Mouse (Mus musculus) erythroid progenitor cell, adult 5-6 weeks (primary cell): ENCODE results near the gene Pip5k1b. TPM values are rescaled to one million over a fixed set of nuclear protein-coding genes. Genes with fewer than 3 reads are reported as not detected.

Source experiments
- ATAC-seq: replicated peaks from 2 replicates; pipeline ENCODE4 v1.8.0; 2016; ENCODE audit warnings: moderate number of reproducible peaks, mild to moderate bottlenecking, moderate TSS enrichment, inconsistent platforms; ENCODE audit not compliant: poor library complexity, low FRiP score, severe bottlenecking
- total RNA-seq, 2 experiments: library from RNA; stranded (forward) in 1 of 2; stranded (reverse) in 1 of 2; fragments of 150-400 nt in 1 of 2; fragments of 186-747, 209-891 nt in 1 of 2; gene quantifications; 2 replicates each; pipeline versions ENCODE4 v1.2.3 to v1.2.4; 2015 to 2017; ENCODE audit warnings: low replicate concordance in 2 of 2

Pip5k1b gene
- total RNA-seq, 2 experiments from 2014 or later: 70.0 to 96.8 TPM

DNA sequence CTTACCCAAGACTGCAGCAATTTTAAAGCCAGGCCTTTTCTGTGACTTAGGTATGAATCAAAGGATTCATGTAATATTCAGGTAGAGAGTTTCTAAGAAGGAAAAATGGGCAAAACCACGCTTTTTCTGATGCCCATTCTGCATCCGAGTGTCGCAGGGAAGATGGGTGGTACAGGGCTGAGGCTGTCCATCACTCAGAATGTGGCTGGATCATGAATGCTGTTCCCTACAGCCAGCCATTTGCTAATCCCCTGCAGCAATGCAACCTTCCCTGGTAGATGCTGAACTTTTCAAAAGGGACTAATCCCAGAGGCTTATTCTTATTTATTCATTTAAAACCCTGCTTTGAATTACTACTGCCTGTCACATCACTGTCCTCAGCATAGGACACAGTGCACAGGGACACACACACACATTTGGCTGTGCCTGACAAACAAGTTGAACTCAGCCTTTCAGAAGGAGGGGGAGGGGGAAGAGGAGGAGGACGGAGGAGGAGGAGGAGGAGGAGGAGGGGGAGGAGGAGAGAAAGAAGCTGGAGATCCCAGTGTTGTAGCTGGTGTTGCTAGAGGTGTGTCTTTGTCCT is 71.0 kb downstream of the Pip5k1b start:
- ATAC-seq: no peak

DNA sequence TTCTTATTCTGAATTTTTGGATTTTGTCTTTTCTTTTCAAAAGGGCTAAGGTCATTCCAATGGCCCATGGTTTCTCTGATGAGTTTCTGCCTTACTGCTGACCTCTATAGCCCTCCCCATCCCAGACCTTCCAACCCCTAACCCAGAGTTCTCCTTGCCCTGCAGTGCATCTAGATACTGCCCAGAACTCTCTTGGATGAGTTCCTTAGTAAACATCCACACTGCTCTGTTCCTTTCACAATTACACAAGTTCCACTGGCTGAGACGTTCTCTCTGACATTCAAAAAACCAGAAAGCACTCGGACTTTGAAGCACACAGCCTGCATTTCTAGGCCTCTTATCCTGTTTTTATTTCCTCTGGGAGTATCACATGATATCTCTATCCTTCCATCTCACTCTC is 74.8 kb downstream of the Pip5k1b start:
- ATAC-seq: no peak

DNA sequence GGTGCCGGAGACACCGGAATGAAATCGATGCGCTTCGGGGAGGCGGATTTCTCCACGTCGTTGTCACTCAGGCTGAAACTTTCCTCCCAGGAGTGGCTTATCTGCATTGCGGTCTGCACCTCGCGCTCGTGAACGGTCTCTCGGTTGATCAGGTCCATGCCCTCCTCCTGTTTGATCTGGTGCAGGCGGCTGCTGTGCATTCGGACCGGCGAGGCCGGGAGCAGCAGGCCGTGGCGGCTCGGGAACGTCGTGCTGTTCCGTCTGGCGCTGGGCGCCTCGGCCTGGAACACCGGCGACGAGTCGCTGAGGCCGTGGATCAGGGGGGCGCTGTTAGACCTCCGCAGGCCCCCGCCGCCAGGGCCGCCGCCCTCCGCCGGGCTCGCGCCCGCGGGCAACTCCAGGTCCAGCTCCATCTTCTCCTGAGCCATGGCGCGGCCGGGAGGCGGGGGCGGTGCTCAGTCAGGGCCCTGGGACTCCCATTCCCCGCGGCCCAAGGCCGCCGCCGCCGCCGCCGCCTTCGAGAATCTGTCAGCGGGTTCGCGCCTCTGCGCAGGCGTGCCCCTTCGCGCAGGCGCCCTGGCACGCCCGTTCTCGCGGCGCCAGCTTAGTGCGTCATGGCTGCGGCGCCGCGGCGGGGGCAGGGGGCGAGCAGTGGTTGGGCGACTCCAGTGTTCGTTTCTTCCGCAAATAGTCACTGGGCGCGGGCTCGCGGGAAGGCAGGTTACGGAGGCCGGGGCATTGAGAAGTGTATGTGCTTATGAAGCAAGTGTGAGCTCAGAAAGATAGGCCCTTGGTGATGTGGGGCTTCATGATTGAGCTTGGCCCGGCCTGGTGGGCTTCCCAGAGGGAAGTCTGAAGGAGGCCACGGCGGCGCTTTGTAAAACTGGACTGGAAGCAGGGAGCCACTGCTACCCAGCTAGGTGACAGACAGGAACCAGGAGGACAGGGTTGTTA is 78.5 kb downstream of the Pip5k1b start, which contains the start of gene Fam122a:
Gene Fam122a (minus strand): TSS at position 428 of the 954 bp plus-strand sequence.
- ATAC-seq: peak; percentile 85

DNA sequence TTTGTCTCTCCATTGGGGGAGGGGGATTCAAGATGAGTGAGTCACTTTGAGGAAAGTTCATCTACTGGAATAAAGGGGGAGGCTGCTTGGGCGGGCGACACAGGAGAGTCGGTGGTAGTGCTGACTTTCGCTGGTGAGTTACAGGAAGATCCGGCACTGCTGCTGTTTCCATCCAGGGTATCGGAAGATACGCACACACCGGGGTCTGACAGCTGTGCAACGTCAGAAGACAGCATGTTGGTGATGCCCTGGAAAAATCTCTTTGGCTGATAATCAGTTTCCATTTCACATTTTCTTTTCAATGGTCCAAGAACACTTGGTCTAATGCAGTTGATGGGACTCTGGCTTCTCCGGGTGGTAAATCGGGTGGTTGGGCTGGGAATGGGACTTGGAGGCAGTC is 79.2 kb downstream of the Pip5k1b start:
- ATAC-seq: peak; percentile 62

DNA sequence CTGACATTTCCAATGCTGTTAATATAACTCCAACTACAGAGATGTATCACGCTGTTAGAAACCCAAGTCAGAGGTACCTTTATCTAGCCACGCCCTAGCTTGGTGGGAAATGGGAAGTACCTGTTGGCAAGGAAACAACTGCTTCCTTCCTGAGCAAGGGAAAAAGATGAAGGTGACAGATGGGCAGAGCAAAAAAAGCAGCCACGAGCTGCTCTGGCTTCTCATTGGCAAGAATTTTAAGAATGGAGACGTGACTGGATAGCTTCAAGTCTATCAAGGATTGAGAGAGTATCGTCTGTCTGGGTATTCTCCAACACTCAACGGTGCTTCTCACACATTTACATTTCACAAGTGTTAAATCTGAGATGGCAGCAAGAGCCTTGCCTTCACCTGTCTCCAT is 80.4 kb downstream of the Pip5k1b start:
- no peak for ATAC-seq

DNA sequence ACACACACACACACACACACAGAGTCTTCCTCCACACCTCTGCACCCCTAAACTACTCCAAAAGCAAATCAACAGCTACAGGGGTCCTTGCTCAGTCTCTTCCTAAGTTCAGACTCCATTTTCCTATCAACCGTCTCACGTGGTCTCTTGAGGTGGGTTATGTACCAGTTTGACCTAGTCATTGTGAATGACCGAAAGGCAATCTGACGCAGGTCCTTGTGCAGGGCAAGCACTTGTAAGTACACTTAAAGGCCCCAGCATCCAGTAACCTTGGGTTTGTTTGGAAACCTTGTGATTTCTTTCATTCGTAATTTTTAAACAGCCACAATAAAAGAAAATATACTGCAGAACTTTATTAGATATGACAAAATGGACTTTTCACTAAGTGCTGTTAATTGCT is 83.2 kb downstream of the Pip5k1b start:
- no peak for ATAC-seq

DNA sequence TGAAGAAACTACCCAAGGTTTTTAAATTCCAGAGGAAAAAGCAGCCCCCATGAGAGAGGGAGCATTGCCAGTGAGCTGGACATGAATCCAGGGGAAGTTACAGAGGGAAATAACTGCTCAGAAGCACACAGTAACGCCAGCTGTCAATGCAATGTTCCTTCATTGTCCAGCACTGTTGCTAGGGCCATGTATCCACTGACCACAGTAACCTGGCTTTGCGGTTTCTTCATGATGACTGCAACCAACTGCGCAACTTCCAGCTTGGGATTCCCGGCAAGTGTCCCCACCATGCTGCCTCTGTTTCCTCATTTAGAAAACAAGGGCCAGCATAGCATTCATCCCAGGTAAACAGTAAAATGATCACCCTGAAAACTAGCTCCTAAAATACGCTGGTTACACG is 84.1 kb downstream of the Pip5k1b start:
- ATAC-seq: no peak

DNA sequence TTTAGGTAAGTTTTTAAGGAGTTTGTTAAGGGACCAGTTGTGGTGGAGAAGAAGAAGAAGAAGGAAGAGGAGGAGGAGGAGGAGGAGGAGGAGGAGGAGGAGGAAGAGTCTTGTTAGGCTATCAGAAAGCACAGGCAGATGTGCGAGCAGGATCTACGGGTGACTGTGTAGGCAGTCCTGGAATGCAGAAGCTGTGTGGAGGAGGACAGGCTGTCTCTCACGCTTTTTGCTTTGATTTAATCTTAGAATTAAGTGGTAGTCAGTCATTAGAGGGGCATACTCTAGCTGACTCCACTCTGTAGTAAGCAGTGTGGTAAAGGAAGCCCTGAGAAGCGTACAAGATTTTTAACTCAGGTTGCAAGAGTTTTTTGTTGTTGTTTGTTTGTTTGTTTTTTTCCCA is 86.5 kb downstream of the Pip5k1b start:
- no peak for ATAC-seq

DNA sequence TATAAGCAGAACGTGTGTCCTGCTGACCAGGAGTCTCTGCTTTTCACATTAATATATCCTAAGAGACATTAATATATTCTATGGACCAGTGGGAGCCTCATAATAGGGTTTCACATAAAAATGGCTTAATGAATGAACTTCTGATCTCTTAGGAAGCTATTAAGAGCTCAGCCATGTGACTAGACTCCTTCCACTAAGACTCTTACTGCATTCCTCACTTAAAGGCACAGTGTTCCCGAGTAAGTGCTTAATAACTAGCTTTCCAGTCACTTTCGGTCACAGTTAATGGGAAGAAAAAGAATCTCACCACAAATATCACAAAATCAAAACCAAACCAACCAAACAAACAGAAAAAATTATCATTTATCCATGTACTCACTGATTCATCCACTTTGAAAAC is 87.1 kb downstream of the Pip5k1b start:
- ATAC-seq: no peak

DNA sequence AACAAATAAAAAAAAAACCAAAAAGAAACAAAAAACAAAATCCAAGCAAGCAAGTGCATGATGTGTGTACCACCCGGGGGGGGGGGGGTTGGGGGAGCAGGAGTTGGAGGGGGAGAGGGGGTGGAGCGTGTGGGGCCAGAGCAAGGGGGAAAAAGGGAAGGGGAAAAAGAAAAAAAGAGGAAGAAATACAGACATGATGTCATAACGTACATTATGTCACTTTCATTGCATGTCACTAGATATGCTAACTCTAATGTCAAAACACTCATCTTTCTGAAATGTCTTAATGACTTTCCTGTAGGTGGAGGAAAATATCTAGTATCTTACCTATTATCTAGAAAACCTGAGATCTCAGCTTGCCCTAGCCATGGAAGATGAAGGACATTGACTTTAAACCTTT is 92.7 kb downstream of the Pip5k1b start:
- ATAC-seq: no peak

DNA sequence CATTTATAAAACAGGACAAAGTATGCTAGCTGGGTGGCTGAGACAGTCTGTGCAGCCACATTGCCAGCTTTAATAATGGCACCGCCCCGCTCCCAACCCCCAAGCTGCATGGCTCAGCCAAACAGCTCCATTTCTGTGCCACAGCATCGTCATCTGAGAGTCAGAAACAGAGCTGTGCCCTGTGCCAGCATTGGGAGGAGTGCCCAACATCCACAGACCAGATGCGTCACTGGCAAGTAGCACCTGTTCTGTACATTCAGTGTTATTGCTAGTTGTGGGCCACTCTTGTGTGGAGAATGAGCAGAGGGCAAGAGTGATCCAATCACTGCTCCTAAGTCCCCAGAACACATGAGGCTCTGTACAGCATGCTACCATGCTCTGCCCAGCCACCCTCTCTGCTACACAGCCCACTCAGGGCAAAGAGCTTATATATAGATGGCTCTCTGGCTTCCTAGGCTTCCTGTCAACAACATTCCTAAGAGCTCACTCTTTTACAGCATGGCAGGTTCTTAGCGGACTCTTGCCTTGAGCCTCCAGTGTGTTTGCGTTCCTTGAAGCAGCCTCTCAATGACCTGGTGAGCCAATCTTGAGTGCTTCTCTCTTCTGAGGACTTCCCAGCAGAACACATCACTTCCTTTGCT is 99.0 kb downstream of the Pip5k1b start:
- ATAC-seq: no peak

DNA sequence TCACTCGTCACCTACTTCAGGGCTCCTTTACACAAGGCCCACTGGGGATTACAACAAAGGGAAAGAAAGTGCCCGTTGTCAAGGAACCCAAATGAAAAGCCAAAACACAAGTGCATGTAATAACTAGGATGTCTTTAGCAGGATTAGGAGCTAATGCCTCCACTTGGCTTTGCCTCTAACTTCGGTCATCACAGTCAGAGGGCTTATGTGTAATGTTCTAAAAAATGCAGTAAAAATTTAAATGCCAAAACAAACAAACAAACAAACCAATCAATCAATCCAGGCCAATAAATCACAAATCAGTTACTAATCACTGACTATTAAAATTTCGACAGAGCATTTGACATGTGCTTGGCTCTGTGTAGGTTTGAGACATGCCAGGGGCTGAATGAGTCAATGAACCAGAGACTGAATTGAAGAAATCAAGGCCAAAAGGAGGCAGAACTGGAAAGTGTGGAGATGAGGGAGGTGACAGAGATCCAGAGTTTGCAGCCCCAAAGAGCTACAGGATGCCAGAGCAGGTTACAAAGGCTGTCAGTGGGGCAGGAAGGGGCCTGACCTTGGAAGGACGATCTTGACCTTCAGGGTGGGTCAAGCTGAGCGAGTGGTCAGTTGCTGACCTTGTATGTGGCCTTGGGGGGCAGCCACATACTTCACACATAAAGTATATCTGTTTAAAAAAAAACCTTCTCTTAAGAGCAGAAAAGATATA is 100.3 kb downstream of the Pip5k1b start:
- ATAC-seq: no peak

DNA sequence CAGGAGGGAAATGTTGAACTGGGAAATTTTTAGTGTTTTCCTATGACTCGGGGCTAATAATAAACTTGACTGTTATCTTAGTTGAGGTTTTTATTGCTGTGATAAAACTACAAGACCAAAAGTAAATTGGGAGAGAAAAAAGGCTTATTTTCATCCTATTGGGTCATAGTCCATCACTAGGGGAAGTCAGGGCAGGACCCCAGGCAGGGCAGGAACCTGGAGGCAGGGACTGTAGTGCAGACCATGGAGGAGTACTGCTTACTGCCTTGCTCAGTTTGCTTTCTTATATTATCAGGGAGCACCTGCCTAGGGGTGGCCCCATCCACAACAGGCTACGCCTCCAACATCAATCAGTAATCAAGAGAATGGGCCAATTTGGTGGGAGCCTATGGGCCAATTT is 101.2 kb downstream of the Pip5k1b start:
- no peak for ATAC-seq

DNA sequence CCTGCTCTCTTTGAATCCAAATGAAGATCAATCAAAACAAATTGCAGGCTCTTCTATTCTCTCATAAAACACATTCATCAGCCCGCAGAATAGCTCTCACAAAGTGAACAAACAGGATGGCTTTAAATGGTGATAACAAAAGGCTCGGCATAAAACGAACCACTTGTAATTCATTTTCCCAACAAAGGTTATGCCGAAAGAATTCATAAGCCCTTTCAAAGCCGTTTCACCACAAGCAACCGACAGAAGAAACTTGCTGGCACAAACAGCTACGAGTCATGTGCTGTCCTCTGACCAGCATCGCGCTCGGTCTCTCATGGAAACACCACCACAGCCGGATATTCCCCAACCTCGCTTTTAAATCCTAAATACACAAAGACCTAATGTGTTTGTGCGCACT is 102.3 kb downstream of the Pip5k1b start:
- no peak for ATAC-seq

DNA sequence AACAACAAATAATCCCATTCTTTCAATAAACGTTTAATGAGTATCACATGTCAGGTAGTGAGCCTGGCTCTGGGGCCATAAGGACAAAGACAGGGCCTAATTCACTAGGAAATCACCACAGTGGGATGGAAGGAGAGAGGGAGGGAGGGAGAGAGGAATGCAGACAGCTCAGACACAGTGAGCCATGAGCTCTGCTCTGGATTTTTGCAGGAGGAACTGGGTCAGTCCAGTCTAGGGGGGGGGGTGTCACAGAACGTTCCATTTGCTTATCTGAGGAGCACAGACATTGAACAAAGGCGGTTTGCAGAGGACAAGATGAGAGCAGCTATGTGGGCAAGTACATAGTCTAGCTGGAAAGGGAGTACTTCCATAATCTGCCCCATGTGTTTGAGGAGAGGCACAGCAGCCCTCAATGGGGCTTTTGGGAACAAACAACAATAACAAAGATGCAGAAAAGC is 103.2 kb downstream of the Pip5k1b start:
- ATAC-seq: peak; percentile 56; the same call in 1 of the 2 replicates

DNA sequence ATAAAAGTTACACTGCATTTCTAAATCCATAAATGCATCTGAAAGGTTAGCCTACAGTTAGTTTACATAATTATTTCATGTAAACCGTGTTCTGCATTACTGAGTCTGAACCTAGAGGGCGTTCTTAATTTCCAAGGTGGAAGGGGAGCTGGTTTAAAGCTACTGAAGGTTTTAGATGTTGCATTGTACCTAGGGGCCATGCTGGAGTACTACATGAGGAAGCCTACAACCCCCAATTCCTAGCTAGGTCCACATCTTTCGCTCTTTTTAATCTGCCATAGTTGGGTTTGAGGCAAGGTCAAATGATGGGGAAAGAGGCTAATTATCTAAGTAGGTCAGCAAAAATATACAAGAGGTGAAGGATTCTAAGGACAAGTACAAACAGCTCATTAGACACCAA is 104.0 kb downstream of the Pip5k1b start:
- no peak for ATAC-seq

DNA sequence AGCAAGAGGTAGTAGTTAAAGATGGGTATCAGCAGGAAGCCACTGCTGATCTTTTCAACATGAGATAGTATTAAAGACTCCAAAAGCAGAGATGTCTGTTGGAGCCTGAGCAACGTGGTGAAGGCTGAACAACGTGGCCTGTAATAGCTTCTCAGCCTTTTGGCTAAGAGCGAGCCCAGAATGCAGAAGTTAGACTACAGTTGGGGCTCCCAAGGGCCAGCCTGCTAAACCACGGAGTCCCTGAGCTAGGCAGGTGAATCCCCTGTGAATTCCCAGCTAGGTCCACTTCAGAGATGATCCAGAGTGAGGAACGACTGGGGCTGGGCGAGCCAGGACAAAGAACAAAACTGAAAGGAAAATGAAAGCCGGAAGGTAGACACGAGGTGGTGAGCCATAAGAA is 104.9 kb downstream of the Pip5k1b start:
- ATAC-seq: no peak

DNA sequence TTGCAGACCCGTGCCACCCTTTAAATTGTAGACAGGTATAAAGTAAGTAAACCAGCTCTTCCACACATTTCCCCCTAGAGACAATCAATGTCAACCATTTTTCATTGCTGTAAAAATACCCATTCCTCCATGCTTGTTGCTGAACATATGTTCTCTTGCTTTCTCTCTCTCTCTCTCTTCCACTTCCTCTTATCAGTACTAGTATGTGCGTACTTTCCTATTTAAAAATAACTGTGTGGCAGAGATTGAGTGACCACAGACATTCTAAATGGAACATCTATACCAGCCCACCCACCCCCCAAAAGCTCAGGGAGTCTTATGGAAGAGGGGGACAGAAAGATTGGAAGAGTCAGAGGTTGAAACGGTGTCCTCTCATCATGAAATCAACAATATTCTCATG is 111.3 kb downstream of the Pip5k1b start:
- ATAC-seq: no peak

DNA sequence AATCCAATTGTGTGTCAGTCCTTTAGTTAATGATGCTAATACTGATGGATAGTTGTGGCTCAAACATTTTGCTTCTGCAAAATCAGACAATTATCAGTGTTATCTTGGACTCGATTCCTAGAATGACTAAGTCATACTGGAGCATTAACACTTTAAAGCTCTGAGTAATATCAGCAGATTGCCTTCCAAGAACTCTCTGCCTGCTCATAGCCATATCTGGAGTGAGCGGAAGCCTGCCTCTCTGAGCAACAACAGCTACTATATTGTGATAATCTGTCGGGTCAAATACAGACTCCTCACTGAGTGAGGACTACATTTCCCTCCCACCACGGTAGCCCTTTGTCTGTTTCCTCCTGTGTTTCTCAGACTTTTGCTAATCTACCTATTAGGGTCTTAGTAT is 116.0 kb downstream of the Pip5k1b start:
- no peak for ATAC-seq

DNA sequence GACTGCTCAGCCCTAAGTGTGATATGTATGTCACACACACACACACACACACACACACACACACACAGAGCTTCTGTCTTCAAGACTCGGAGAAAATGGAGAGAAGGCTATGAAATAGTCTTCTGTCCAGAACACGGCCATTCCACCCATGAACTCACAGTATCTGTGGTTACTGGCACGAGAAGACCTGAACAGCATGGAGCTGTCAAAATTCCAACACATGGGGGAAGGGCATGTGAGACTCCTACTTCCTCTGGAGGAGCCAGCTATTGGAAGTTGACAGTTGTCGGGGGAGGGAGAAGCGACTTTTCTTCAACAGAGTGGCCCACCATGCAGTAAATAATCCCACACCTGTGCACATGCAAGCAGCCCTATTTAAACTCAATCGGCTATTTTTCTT is 121.4 kb downstream of the Pip5k1b start:
- ATAC-seq: no peak
